10 mouse cellular contexts compared by ENCODE assay signal in genomic region chr19:5323801-5324200, GRCm38 (mm10). TPM values are rescaled to one million over a fixed set of nuclear protein-coding genes. Genes with fewer than 3 reads are reported as not detected.
DNase-seq lines count a peak whose midpoint lies in the region; ATAC-seq lines count a peak whose summit lies in the region.
"Had no signal": no experiment of that assay in that cellular context is flagged by ENCODE, and none has a peak within 500 bp of the region (broad histone marks: within the 10 kb centered on the region; RNA-seq: fewer than 3 reads in every experiment).

No protein-coding gene starts in this region.

- peak; percentile 89 for ATAC-seq in CD4-positive, CD25-positive, alpha-beta regulatory T cell, adult 4 months
- ATAC-seq in forebrain, embryonic 16.5 days, result no peak

- H3K9ac ChIP-seq in forebrain, embryonic 16.5 days (replicated peaks; ENCODE audit: low read depth, low read length), result no peak overlapping the region
- H3K9ac ChIP-seq: embryonic facial prominence, embryonic 12.5 days; hindbrain, embryonic 14.5 days had no signal

- H3K4me1 ChIP-seq in forebrain, embryonic 16.5 days (replicated peaks; ENCODE audit: control insufficient read depth, insufficient read depth, low read length), result no peaks in the 10 kb centered on the region
- H3K4me1 ChIP-seq: embryonic facial prominence, embryonic 12.5 days had no signal

- H3K27ac ChIP-seq in forebrain, embryonic 16.5 days (ENCODE audit: low read length), result no peak overlapping the region
- H3K27ac ChIP-seq: embryonic facial prominence, embryonic 12.5 days; hindbrain, embryonic 14.5 days; macrophage had no signal

- DNase-seq in B cell, adult 2 months, result peak; percentile 43 to 49
- DNase-seq in kidney, adult 9 months, result peak; percentile 71
- peak; percentile 20 to 34 for DNase-seq in natural killer cell, adult 2 months (ENCODE audit: low spot score in 2 of 2)
- DNase-seq in cerebellum, postnatal 4 days (ENCODE audit: low spot score in 2 of 2), result no peak
- DNase-seq in frontal cortex, postnatal 10 days (ENCODE audit: low spot score in 2 of 2), result no peak

- WGBS in forebrain, embryonic 16.5 days, result 61% methylated on average over 17 of the region's 17 CpGs

- no peaks in the 10 kb centered on the region for H3K27me3 ChIP-seq in forebrain, embryonic 16.5 days (replicated peaks; ENCODE audit: control insufficient read depth, insufficient read depth, low read length)
- H3K27me3 ChIP-seq: embryonic facial prominence, embryonic 12.5 days had no signal

- no peak overlapping the region for H3K4me2 ChIP-seq in forebrain, embryonic 16.5 days (ENCODE audit: low read length)
- H3K4me2 ChIP-seq: embryonic facial prominence, embryonic 12.5 days; hindbrain, embryonic 14.5 days had no signal

- H3K36me3 ChIP-seq in forebrain, embryonic 16.5 days (ENCODE audit: control insufficient read depth, insufficient read depth), result no peaks in the 10 kb centered on the region
- H3K36me3 ChIP-seq: embryonic facial prominence, embryonic 12.5 days had no signal

- H3K9me3 ChIP-seq in forebrain, embryonic 16.5 days (ENCODE audit: control insufficient read depth, low read length), result no peaks in the 10 kb centered on the region
- H3K9me3 ChIP-seq: embryonic facial prominence, embryonic 12.5 days had no signal

- no peak overlapping the region for H3K4me3 ChIP-seq in forebrain, embryonic 16.5 days (replicated peaks; ENCODE audit: low read length)
- H3K4me3 ChIP-seq: embryonic facial prominence, embryonic 12.5 days had no signal

RNA-seq across cellular contexts. Expression of gene Catsper1, which starts 11.7 kb away (rescaled TPM):
- polyA plus RNA-seq in CD4-positive, CD25-positive, alpha-beta regulatory T cell, adult 4 months (2017; shearing (Covaris generic)), result not detected
- polyA plus RNA-seq in forebrain, embryonic 16.5 days (2015; fragmentation: Nextera tagmentation; extraction: Ambion mirVana), result not detected in 2 replicates
- polyA plus RNA-seq: embryonic facial prominence, embryonic 12.5 days; hindbrain, embryonic 14.5 days; macrophage had no signal

RNA-seq across cellular contexts. Expression of gene Cst6, which starts 25.6 kb away (rescaled TPM):
- polyA plus RNA-seq in CD4-positive, CD25-positive, alpha-beta regulatory T cell, adult 4 months (2017; shearing (Covaris generic)), result 1 to 10 TPM; 2.7 to 3.2 TPM
- polyA plus RNA-seq in forebrain, embryonic 16.5 days (2015; fragmentation: Nextera tagmentation; extraction: Ambion mirVana), result 3.0 and 4.7 TPM in 2 replicates

RNA-seq across cellular contexts. Expression of gene Gal3st3, which starts 25.7 kb away (rescaled TPM):
- polyA plus RNA-seq in CD4-positive, CD25-positive, alpha-beta regulatory T cell, adult 4 months (2017; shearing (Covaris generic)), result under 1 TPM in 1 of 2 experiments, not detected in 1; 0.15 TPM
- 36.3 and 40.5 TPM in 2 replicates for polyA plus RNA-seq in forebrain, embryonic 16.5 days (2015; fragmentation: Nextera tagmentation; extraction: Ambion mirVana)
- polyA plus RNA-seq: macrophage had no signal

RNA-seq across cellular contexts. Expression of gene Sf3b2, which starts 28.5 kb away (rescaled TPM):
- polyA plus RNA-seq in CD4-positive, CD25-positive, alpha-beta regulatory T cell, adult 4 months (2017; shearing (Covaris generic)), result 100 to 1,000 TPM; 341 to 465 TPM
- 347 and 373 TPM in 2 replicates for polyA plus RNA-seq in forebrain, embryonic 16.5 days (2015; fragmentation: Nextera tagmentation; extraction: Ambion mirVana)

RNA-seq across cellular contexts. Expression of gene Eif1ad, which starts 42.7 kb away (rescaled TPM):
- 10 to 100 TPM; 46.1 to 57.1 TPM for polyA plus RNA-seq in CD4-positive, CD25-positive, alpha-beta regulatory T cell, adult 4 months (2017; shearing (Covaris generic))
- 43.3 and 49.9 TPM in 2 replicates for polyA plus RNA-seq in forebrain, embryonic 16.5 days (2015; fragmentation: Nextera tagmentation; extraction: Ambion mirVana)

Comparison
In these comparisons a context has a peak if more than half of its experiments do, and no peak if none do; other contexts are left out.
1. DNase-seq: peak in B cell, adult 2 months (2 of 2), kidney, adult 9 months (single experiment) and natural killer cell, adult 2 months (2 of 2); none in cerebellum, postnatal 4 days (0 of 2) and frontal cortex, postnatal 10 days (0 of 2).
2. RNA of gene Gal3st3, which starts 25.7 kb away (polyA plus RNA-seq): 36.3 to 40.5 TPM in forebrain, embryonic 16.5 days; 0.15 TPM in CD4-positive, CD25-positive, alpha-beta regulatory T cell, adult 4 months; every median in the first group is over 10 times any median in the second.